Mouse (Mus musculus) adrenal gland, postnatal 14 days (tissue): ENCODE results near the gene Rgp1. TPM values are rescaled to one million over a fixed set of nuclear protein-coding genes. Genes with fewer than 3 reads are reported as not detected.

Source experiments
- DNase-seq: peaks from one replicate; pipeline ENCODE4 v3.0.0; 2021; ENCODE audit warnings: mixed read lengths
- total RNA-seq: library from RNA; stranded (reverse); gene quantifications from 2 replicates; pipeline ENCODE4 v1.2.3, GENCODE M21; 2021

Rgp1 gene
- total RNA-seq, 1 experiment from 2014 or later, result 43.3 TPM

DNA sequence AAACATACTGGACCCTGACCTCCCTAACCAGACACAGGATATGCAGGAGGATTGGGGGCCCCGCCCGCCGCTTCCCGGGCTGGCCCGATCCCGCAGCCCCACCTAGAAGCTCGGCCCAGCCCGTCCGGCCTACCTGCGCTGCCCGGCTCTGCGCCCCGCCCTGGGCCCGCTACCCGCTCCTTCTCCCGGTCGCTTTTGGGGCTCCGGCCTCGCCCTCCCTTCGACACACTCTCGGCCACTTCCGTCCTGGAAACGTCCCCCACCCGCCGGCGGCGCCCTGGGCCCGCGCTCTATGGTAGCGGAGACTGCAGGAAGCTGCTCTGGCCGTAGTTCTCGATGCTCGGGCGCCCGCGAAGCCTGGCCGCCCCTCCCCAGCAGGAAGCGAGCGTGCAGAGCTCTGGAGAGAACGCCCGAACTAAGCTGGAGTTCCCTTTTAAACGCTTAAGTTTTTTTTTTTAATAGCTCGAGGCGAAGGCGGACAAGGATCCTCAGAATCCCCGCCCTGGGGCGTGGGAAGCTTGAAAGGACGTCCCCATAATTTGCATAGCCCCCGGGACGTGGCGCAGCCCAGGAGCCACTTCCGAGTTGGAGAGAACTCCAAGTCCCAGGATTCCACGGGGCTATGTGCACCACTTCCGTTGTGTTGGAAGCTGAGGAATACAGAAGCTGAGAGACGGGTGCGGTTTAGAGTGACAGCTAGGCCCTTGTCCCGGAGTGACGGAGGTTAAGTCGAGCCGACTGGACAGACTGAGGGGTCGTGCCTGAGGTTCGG lies 16.3 kb upstream of the Rgp1 start, which contains the start of the genes Creb3 and Tln1:
TSS of gene Creb3 (plus strand) at position 336 of the 772 bp plus-strand sequence.
TSS of gene Tln1 (minus strand) at position 695 of the 772 bp plus-strand sequence.
- DNase-seq, result peak; percentile 96

DNA sequence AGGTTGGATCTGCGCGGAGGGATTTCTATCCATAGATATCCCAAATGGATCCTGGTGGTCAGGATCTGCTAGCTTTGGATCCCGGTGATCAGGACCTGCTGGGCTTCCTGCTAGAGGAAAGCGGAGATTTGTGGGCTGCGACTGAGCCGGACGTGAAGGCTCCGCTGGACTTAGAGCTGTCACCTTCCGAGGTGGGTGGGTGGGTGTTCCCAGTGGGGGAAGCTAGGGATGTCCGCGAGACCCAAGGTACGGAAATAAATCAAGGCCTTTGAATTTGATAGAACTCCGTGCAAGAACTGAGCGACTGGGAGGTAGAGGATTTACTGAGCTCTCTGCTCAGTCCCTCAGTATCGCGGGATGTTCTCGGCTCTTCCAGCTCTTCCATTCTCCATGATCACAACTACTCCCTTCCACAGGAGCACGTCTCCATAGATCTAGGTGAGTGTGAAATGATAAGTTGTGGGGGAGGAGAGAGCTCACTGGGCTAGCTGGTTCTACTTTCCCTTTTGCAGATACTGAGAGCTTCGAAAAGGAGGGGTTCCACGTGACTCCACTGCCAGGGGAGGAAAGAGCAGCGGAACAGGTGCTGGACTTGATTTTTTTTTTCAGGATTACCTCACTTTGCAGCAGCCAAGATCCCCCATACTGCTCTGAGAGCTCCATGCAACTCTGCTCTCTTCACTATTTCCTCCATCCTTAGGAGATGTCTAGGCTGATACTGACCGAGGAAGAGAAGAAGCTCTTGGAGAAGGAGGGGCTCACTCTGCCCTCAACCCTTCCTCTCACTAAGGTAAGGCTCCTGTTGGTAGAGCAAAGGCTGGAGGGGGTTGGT lies 15.5 kb upstream of the Rgp1 start:
- DNase-seq, result no peak

DNA sequence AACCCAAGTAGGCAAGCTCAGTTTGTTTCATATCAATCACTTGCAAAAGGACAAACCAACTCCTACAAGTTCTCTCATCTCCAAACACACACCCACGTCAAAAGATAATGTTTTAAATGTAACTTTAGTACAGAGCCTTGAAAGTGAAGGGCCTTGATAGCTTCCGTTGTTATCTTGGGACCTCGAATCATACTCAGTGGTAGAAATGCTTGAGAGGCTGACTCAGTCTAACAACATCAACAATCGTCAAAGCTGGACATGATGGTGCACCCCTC lies 15.0 kb upstream of the Rgp1 start:
- no peak for DNase-seq

GRCm38 (mm10) chr4:43564231-43564630 lies 14.3 kb upstream of the Rgp1 start:
- DNase-seq, result no peak

DNA sequence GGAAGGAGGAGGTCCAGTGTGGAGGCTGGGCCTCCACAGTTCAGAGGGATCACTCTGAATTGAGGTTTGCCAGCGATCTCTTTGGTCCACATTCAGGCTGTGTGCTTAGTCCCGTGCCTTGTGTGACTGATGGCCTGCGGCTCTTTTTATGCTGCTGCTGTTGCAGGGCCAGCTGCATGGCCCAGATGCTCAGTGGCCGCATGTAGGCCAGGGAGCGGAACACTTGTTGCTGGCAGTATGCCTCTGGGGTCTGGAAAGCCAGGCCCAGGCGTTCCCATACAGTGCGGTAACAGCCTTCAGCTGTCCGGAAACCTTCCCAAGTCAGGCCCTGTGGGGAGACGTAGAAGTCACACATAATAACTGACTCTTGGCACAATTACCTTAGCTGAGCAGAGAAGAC lies 11.4 kb upstream of the Rgp1 start:
- DNase-seq, result no peak

DNA sequence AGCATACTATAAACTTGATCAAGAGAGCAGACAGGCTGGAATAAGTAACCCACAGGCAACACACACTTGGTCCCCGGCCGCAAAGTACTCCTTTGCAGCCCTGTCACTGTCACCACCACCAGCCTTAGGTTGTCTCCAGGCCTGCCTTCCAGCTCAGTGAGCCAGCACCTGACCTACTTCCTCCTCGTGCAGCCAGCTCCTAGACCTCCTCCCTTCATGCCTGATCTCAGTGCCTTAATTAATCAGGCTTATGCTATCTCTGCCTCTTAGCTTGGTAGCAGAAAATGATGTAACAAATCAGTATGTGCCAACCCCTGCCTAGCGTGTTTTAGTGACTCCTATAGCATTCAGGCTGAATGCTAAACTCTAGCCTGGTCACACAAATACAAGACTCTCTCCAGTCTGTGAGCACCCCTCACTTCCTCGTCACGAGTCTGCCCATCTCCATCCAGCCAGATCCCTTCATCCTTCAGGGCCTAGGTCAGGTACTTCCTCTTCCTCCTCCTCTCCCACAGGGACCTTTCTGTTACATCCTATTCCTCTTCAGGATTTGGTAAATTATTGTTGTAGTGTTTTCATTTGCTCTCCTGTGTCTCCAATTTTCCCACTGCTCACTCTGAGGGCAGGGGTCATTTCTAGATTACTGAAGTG lies 7.0 kb upstream of the Rgp1 start:
- DNase-seq, result no peak

- DNase-seq, result no peak
These were observed 5.0 kb upstream of the Rgp1 start for GRCm38 (mm10) chr4:43573561-43573960.

GRCm38 (mm10) chr4:43575356-43575755 lies 3.2 kb upstream of the Rgp1 start:
- DNase-seq, result no peak

GRCm38 (mm10) chr4:43577237-43577881 lies 1.2 kb upstream of the Rgp1 start:
- DNase-seq, result no peak

DNA sequence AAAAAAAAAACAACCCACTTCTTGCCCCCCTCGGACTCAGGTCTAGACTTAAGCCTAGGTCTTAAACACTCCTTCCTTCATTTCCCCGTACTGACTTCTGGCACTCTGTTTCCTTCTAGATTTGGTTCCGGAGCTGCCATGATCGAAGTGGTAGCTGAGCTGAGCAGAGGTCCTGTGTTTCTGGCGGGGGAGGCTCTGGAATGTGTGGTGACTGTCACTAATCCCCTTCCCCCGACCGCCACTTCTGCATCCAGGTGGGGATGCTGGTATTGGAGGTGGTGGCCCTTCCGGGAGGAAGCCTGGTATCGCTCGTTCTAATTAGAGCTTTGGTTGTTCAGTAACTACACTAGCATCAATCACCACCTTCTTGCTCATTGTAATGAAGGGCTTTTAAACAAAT lies 741 bp downstream of the Rgp1 start:
- DNase-seq, result no peak

DNA sequence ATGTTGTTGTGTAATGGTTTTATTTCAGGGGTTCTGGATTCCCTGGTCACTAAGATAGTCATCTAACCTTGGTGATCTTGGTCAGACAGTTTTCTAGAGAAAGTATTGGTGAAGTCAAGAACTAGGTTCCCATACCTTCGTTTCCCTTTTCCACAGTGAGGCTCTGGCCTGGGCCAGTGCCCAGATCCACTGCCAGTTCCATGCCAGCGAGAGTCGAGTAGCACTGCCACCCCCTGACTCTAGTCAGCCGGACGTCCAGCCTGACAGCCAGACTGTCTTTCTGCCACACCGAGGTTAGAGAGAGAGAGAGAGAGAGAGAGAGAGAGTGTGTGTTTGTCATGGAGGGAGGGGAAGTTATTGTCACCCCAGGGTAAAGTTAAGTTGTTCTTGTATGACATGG lies 1.2 kb downstream of the Rgp1 start:
- no peak for DNase-seq

- DNase-seq, result no peak
These were observed 2.2 kb downstream of the Rgp1 start for GRCm38 (mm10) chr4:43580721-43581120.

- DNase-seq, result no peak
These were observed 2.9 kb downstream of the Rgp1 start for GRCm38 (mm10) chr4:43581381-43581780.

- DNase-seq, result no peak
These were observed 3.7 kb downstream of the Rgp1 start for GRCm38 (mm10) chr4:43582241-43582640.

GRCm38 (mm10) chr4:43583421-43583820 lies 4.9 kb downstream of the Rgp1 start:
- DNase-seq, result no peak

DNA sequence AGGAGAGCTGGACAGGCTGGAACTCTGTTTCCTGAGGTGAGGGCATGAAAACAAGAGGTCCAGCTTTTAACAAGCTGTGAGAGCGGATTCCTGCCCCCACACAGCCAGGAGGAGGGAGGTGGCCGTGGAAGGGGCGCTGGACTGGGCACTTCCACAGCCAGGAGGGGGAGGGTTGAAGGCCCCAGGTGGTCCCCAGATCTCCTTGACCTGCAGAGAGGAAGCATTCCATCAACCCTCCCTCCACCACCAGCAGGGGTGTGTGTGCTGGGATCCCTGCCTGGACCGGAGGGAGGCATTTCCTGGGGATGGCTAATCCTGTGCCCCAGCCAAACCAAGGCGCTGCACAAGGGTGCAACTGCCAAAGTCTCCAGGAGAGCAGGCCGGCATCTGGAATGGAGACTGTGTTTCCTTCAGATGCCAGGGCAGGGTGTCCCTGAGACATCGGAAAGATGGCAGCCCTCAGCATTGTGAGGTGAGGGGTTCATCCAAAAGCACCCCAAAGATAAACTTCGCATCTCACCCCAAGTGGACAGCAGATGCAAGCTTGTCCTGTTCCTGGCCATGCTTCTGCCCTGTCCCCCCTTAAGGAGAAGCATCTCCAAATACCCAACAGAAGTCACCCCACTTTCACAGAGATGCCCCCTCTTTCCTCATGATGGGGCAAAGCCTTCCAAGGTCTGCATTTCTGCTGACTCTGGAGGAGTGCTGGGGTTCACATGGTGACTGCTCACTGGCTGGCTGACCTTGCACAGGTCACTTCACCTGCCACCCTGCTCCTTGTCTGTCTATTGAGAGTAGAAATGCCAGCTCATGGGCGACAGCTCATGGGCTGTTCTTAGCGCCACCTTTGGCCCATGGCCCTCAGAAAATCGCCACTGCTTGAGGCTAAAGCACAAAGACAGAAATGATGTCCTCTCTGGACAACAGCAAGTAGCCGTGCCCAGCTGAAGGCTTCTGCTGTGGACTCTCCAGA lies 6.2 kb downstream of the Rgp1 start, which contains the start of gene Msmp:
TSS of gene Msmp (minus strand) at position 51 of the 973 bp plus-strand sequence.
- DNase-seq, result peak; percentile 62

GRCm38 (mm10) chr4:43585682-43586081 lies 7.2 kb downstream of the Rgp1 start:
- DNase-seq, result no peak

GRCm38 (mm10) chr4:43586411-43586810 lies 7.9 kb downstream of the Rgp1 start:
- peak; percentile 55 for DNase-seq

- DNase-seq, result no peak
These were observed 9.2 kb downstream of the Rgp1 start for GRCm38 (mm10) chr4:43587681-43588080.

DNA sequence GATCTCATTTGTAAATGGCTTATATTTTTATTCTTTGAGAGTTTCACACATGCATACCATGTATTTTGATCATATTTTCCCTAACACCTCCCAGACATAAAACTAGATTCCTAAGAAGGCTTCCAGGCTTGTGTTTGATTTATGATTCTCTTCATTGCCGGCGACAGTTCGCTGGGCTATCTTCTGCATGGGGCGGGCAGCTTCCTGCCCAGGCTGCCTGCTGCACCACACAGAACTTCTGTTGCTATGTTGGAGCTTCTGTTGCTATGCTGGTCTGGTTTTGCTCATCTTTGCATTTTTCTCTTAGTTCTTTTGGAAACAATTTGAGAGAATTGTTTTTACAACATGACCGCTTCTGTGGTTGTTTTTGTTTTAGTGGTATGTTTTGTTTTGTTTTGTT lies 13.0 kb downstream of the Rgp1 start:
- DNase-seq, result no peak

DNA sequence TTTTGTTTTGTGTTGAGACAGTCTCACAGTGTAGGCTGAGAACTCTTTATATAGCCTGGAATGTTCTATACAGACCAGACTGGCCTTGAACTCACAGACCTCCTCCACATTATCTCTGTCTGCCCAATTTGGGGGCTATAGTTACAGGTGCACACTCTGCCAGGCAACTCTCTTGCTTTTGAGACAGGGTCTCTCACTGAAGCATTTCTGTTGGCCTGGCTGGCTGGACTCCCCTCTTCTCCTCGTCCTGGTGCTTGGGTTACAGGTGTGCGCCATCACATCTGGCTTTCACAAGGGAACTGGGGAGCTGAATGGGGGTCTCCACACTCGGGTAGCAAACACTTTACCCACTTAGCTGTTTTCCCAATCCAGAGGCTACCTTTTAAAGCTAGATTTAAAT lies 13.4 kb downstream of the Rgp1 start:
- no peak for DNase-seq
